Mouse (Mus musculus) myocyte (in vitro differentiated cells): ENCODE measurements around the gene Kctd11. TPM values are rescaled to one million over a fixed set of nuclear protein-coding genes. Genes with fewer than 3 reads are reported as not detected.

Experiments
- H3K27me3 ChIP-seq: one replicate; pipeline ENCODE4 v1.6.1; 2011; ENCODE audit not compliant: control insufficient read depth, insufficient read depth, insufficient read length
- H3K36me3 ChIP-seq: one replicate; pipeline ENCODE4 v1.6.1; 2011; ENCODE audit not compliant: control insufficient read depth, insufficient read depth
- H3K4me2 ChIP-seq: one replicate; pipeline ENCODE4 v1.6.1; 2011; ENCODE audit warnings: low read depth, control low read depth
- H3K4me3 ChIP-seq: one replicate; pipeline ENCODE4 v1.5.1; 2011; ENCODE audit warnings: mild to moderate bottlenecking, control low read depth, moderate library complexity
- H3K79me2 ChIP-seq: one replicate; pipeline ENCODE4 v1.6.1; 2011; ENCODE audit not compliant: control insufficient read depth, insufficient read depth
- H3ac ChIP-seq: one replicate; pipeline ENCODE4 v1.6.1; 2011; ENCODE audit not compliant: control insufficient read depth, insufficient read length
- CEBPB ChIP-seq: IDR thresholded peaks from 2 replicates; pipeline ENCODE4 v1.6.1; 2011; ENCODE audit warnings: mild to moderate bottlenecking, moderate library complexity; ENCODE audit not compliant: poor library complexity, insufficient read depth, severe bottlenecking
- E2F4 ChIP-seq: IDR thresholded peaks from one replicate; pipeline ENCODE4 v1.6.1; 2011; ENCODE audit warnings: mild to moderate bottlenecking, control low read depth, moderate library complexity; ENCODE audit not compliant: insufficient read depth
- MAX ChIP-seq: IDR thresholded peaks from one replicate; pipeline ENCODE4 v1.6.1; 2011; ENCODE audit warnings: low read depth, mild to moderate bottlenecking, control low read depth
- MYOD1 ChIP-seq, 3 experiments: IDR thresholded peaks; one replicate each; pipeline ENCODE4 v1.6.1; 2011; ENCODE audit warnings: control low read depth in 2 of 3, low read depth in 2 of 3, mild to moderate bottlenecking in 2 of 3, moderate library complexity in 1 of 3; ENCODE audit not compliant: insufficient read length in 2 of 3, control insufficient read depth in 1 of 3
- MYOG ChIP-seq, 3 experiments: IDR thresholded peaks; one replicate each; pipeline ENCODE4 v1.6.1; 2011; ENCODE audit warnings: control low read depth in 2 of 3, low read depth in 2 of 3, mild to moderate bottlenecking in 2 of 3; ENCODE audit not compliant: insufficient read length in 2 of 3, control insufficient read depth in 1 of 3, insufficient read depth in 1 of 3
- POLR2A ChIP-seq: IDR thresholded peaks from one replicate; pipeline ENCODE4 v1.6.1; 2011; ENCODE audit warnings: low read depth, mild to moderate bottlenecking, control low read depth, moderate library complexity; ENCODE audit not compliant: insufficient read length
- POLR2AphosphoS2 ChIP-seq: IDR thresholded peaks from one replicate; pipeline ENCODE4 v1.6.1; 2011; ENCODE audit warnings: low read depth, control low read depth; ENCODE audit not compliant: insufficient read length
- REST ChIP-seq: IDR thresholded peaks from one replicate; pipeline ENCODE4 v1.6.1; 2011; ENCODE audit warnings: mild to moderate bottlenecking, control low read depth, moderate library complexity; ENCODE audit not compliant: insufficient read depth, insufficient read length
- SRF ChIP-seq: IDR thresholded peaks from one replicate; pipeline ENCODE4 v1.6.1; 2011; ENCODE audit warnings: low read depth; ENCODE audit not compliant: control insufficient read depth, insufficient read length
- TCF12 ChIP-seq: IDR thresholded peaks from one replicate; pipeline ENCODE4 v1.6.1; 2011; ENCODE audit warnings: mild to moderate bottlenecking, control low read depth; ENCODE audit not compliant: poor library complexity, insufficient read depth, severe bottlenecking
- TCF3 ChIP-seq: IDR thresholded peaks from one replicate; pipeline ENCODE4 v1.6.1; 2011; ENCODE audit warnings: low read depth, control low read depth; ENCODE audit not compliant: insufficient read length
- USF1 ChIP-seq: IDR thresholded peaks from one replicate; pipeline ENCODE4 v1.6.1; 2011; ENCODE audit warnings: low read depth, mild to moderate bottlenecking, control low read depth, moderate library complexity
- polyA plus RNA-seq: library from polyadenylated mRNA; unstranded; fragments of >200 nt; fragmentation: generic; extraction: Trizol; gene quantifications from one replicate; pipeline ENCODE4 v1.2.1, GENCODE M21; 2012; ENCODE audit warnings: missing spikeins

Gene Kctd11
- polyA plus RNA-seq, 1 experiment: 24.5 TPM

GRCm38 (mm10) chr11:69849128-69849527 lies 32.1 kb downstream of the Kctd11 start:
- no peak for TF ChIP-seq SRF
- TF ChIP-seq POLR2AphosphoS2: no peak
- TF ChIP-seq TCF3: no peak
- no peak for TF ChIP-seq CEBPB
- no peak for TF ChIP-seq USF1
- no peak for TF ChIP-seq POLR2A
- TF ChIP-seq TCF12: no peak
- TF ChIP-seq MYOG (IDR thresholded peaks at IDR 0.05; ENCODE audit: control insufficient read depth in 1 of 3, insufficient read depth in 1 of 3, insufficient read length in 2 of 3, low read depth in 2 of 3): no peak
- TF ChIP-seq REST: no peak
- TF ChIP-seq E2F4: no peak
- TF ChIP-seq MAX: no peak
- no peak for TF ChIP-seq MYOD1 (IDR thresholded peaks at IDR 0.05; ENCODE audit: control insufficient read depth in 1 of 3, insufficient read length in 2 of 3, low read depth in 2 of 3)
- Histone ChIP-seq H3K4me3 (no peak overlapping the region), H3K4me2 (no peak overlapping the region), H3K36me3 (peaks cover 12% of the 10 kb centered on the region), H3K79me2 (peaks cover 9% of the 10 kb centered on the region), H3K27me3 (no peaks in the 10 kb centered on the region), H3ac (no peak overlapping the region)

- no peaks in the 10 kb centered on the region for H3K27me3 ChIP-seq
- TF ChIP-seq CEBPB (no peak), MAX (no peak), MYOD1 (IDR thresholded peaks at IDR 0.05; ENCODE audit: control insufficient read depth in 1 of 3, insufficient read length in 2 of 3, low read depth in 2 of 3) (no peak)
- peak overlapping the region; percentile 97 for H3K4me3 ChIP-seq
- peaks cover 9% of the 10 kb centered on the region for H3K79me2 ChIP-seq
- peak overlapping the region; percentile 98 for H3K4me2 ChIP-seq
- no peak overlapping the region for H3ac ChIP-seq
- peaks cover 12% of the 10 kb centered on the region for H3K36me3 ChIP-seq
Observed at GRCm38 (mm10) chr11:69848021-69848420, 33.2 kb downstream of the Kctd11 start.

- H3K79me2 ChIP-seq: peaks cover 9% of the 10 kb centered on the region
- peaks cover 12% of the 10 kb centered on the region for H3K36me3 ChIP-seq
- H3ac ChIP-seq: peak overlapping the region; percentile 40
- peak overlapping the region; percentile 97 for H3K4me3 ChIP-seq
- no peak for TF ChIP-seq REST
- peak; percentile 21 for TF ChIP-seq POLR2A
- H3K4me2 ChIP-seq: peak overlapping the region; percentile 98
- no peaks in the 10 kb centered on the region for H3K27me3 ChIP-seq
Observed at GRCm38 (mm10) chr11:69846738-69847688, 34.2 kb downstream of the Kctd11 start.

- peaks cover 12% of the 10 kb centered on the region for H3K36me3 ChIP-seq
- H3K27me3 ChIP-seq: no peaks in the 10 kb centered on the region
- peak; percentile 88 for TF ChIP-seq POLR2A
- TF ChIP-seq USF1: no peak
- TF ChIP-seq POLR2AphosphoS2: peak; percentile 92
- no peak for TF ChIP-seq E2F4
- TF ChIP-seq MAX: peak; percentile 25
Observed at GRCm38 (mm10) chr11:69846198-69846680, 35.0 kb downstream of the Kctd11 start, which contains the start of gene Plscr3. Gene Plscr3, plus strand, starts transcription at chr11:69846376.

GRCm38 (mm10) chr11:69838714-69839104 lies 42.5 kb downstream of the Kctd11 start:
- no peaks in the 10 kb centered on the region for H3K27me3 ChIP-seq
- no peaks in the 10 kb centered on the region for H3K36me3 ChIP-seq
- H3K4me2 ChIP-seq: peak overlapping the region; percentile 85
- peak overlapping the region; percentile 84 for H3ac ChIP-seq
- peak overlapping the region; percentile 39 for H3K4me3 ChIP-seq
- no peaks in the 10 kb centered on the region for H3K79me2 ChIP-seq
- TF ChIP-seq USF1 (no peak), E2F4 (no peak), POLR2A (no peak), TCF12 (no peak), MYOG (IDR thresholded peaks at IDR 0.05; ENCODE audit: control insufficient read depth in 1 of 3, insufficient read depth in 1 of 3, insufficient read length in 2 of 3, low read depth in 2 of 3) (no peak), POLR2AphosphoS2 (no peak), SRF (no peak), MAX (no peak)

More at GRCm38 (mm10) chr11:69846198-69846680, 35.0 kb downstream of the Kctd11 start, which contains the start of gene Plscr3:
- H3K79me2 ChIP-seq: peaks cover 9% of the 10 kb centered on the region
- H3ac ChIP-seq: peak within 1 kb of the TSS; percentile 40
- peak within 1 kb of the TSS; percentile 98 for H3K4me2 ChIP-seq
- H3K4me3 ChIP-seq: peak within 1 kb of the TSS; percentile 97
